Mouse (Mus musculus) limb, embryonic 15.5 days (tissue): ENCODE measurements around the gene Slc26a8. TPM values are rescaled to one million over a fixed set of nuclear protein-coding genes. Genes with fewer than 3 reads are reported as not detected.

ENCODE experiments used
- ATAC-seq: fragments of 200-750 bp; cut with Nextera tagmentation; 2 replicates; pipeline ENCODE4 v1.8.0; 2017; ENCODE audit warnings: low read depth, moderate TSS enrichment; ENCODE audit not compliant: insufficient number of reproducible peaks, low FRiP score, low TSS enrichment
- H3K27ac ChIP-seq: fragments of 300-500 bp; sonication (generic); 2 replicates; pipeline ENCODE4 v1.5.1; 2015; ENCODE audit warnings: moderate library complexity, mild to moderate bottlenecking, inconsistent platforms
- H3K27me3 ChIP-seq: fragments of 300-500 bp; sonication (generic); 2 replicates; pipeline ENCODE4 v1.6.1; 2015; ENCODE audit warnings: inconsistent platforms
- H3K36me3 ChIP-seq: fragments of 300-500 bp; sonication (generic); 2 replicates; pipeline ENCODE4 v1.6.1; 2015; ENCODE audit warnings: inconsistent platforms
- H3K4me1 ChIP-seq: fragments of 300-500 bp; sonication (generic); 2 replicates; pipeline ENCODE4 v1.6.1; 2015; ENCODE audit warnings: inconsistent platforms
- H3K4me2 ChIP-seq: fragments of 300-500 bp; sonication (generic); 2 replicates; pipeline ENCODE4 v1.6.1; 2015; ENCODE audit warnings: mild to moderate bottlenecking, inconsistent platforms
- H3K4me3 ChIP-seq: fragments of 300-500 bp; sonication (generic); 2 replicates; pipeline ENCODE4 v1.5.1; 2015; ENCODE audit warnings: mild to moderate bottlenecking, inconsistent platforms
- H3K9ac ChIP-seq: fragments of 300-500 bp; sonication (generic); 2 replicates; pipeline ENCODE4 v1.6.1; 2015; ENCODE audit warnings: inconsistent platforms
- H3K9me3 ChIP-seq: fragments of 300-500 bp; sonication (generic); 2 replicates; pipeline ENCODE4 v1.6.1; 2016; ENCODE audit warnings: inconsistent platforms
- WGBS: fragments of 180-500 bp; shearing (Covaris S2); methylation state at CpG from one replicate; pipeline ENCODE4 v1.1.7; 2015; 5-methylcytosine and 5-hydroxymethylcytosine counted together
- polyA plus RNA-seq: library from polyadenylated mRNA; unstranded; fragments of >200 nt; fragmentation: Nextera tagmentation; extraction: Ambion mirVana; gene quantifications from 2 replicates; pipeline ENCODE4 v1.2.1, GENCODE M21; 2015

Gene Slc26a8
- polyA plus RNA-seq, 1 experiment from 2014 or later, result 0.60 TPM

- ATAC-seq, result no peak
- no peak overlapping the region for H3K4me3 ChIP-seq
- WGBS, result 64% methylated on average over 13 of the region's 13 CpGs
- H3K4me1 ChIP-seq, result peaks cover 40% of the 10 kb centered on the region
- H3K4me2 ChIP-seq, result no peak overlapping the region
- H3K27ac ChIP-seq, result 0 out of 2 replicates have a peak overlapping the region, but pooled peaks have one; percentile 5
- H3K36me3 ChIP-seq, result no peaks in the 10 kb centered on the region
- no peaks in the 10 kb centered on the region for H3K27me3 ChIP-seq
- no peaks in the 10 kb centered on the region for H3K9me3 ChIP-seq
- H3K9ac ChIP-seq, result no peak overlapping the region
These were observed 7.5 kb upstream of the Slc26a8 start for GRCm38 (mm10) chr17:28697290-28698195.

GRCm38 (mm10) chr17:28696641-28697040 is 6.6 kb upstream of the Slc26a8 start:
- Histone ChIP-seq H3K4me2 (no peak overlapping the region), H3K9me3 (no peaks in the 10 kb centered on the region), H3K27ac (no peak overlapping the region), H3K9ac (no peak overlapping the region), H3K4me1 (peaks cover 38% of the 10 kb centered on the region), H3K27me3 (no peaks in the 10 kb centered on the region), H3K36me3 (no peaks in the 10 kb centered on the region), H3K4me3 (no peak overlapping the region)
- no peak for ATAC-seq
- WGBS, result 39% methylated on average over 2 of the region's 2 CpGs

- Histone ChIP-seq H3K9me3 (no peaks in the 10 kb centered on the region), H3K36me3 (no peaks in the 10 kb centered on the region), H3K27ac (no peak overlapping the region), H3K4me3 (no peak overlapping the region), H3K9ac (no peak overlapping the region), H3K27me3 (no peaks in the 10 kb centered on the region), H3K4me2 (no peak overlapping the region), H3K4me1 (peaks cover 47% of the 10 kb centered on the region)
- no peak for ATAC-seq
- 62% methylated on average over 4 of the region's 4 CpGs for WGBS
These were observed 4.8 kb upstream of the Slc26a8 start for GRCm38 (mm10) chr17:28694832-28695231.

DNA sequence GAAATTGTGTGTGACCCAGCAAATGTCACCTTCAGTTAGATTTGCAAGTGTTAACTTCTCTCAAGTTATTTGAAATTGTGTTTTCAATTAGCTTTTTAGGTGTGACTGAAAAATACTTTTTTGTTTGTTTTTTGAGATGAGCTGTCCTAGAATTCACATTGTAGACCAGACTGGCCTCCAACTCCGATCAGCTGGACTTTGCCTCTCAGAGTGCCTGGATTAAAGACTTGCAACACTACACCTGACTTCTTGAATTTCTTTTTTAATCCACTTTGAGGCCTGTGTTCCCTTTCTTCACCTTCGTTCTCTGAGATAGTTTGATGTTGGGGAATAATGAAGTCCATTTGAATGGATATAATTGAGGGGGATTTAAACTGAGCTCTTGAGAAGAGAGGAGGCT is 4.0 kb upstream of the Slc26a8 start:
- 71% methylated on average over 2 of the region's 2 CpGs for WGBS
- ATAC-seq, result no peak

GRCm38 (mm10) chr17:28693086-28693485 is 3.1 kb upstream of the Slc26a8 start:
- Histone ChIP-seq H3K27ac (no peak overlapping the region), H3K4me1 (peaks cover 50% of the 10 kb centered on the region), H3K36me3 (no peaks in the 10 kb centered on the region), H3K27me3 (peaks cover 7% of the 10 kb centered on the region), H3K9me3 (no peaks in the 10 kb centered on the region), H3K4me2 (peak overlapping the region; percentile 67), H3K4me3 (peak overlapping the region; percentile 98), H3K9ac (peak overlapping the region; percentile 97; the same call in 1 of the 2 replicates)
- no peak for ATAC-seq
- WGBS, result 31% methylated on average over 3 of the region's 3 CpGs

More for the DNA sequence above, 4.0 kb upstream of the Slc26a8 start:
- Histone ChIP-seq H3K9ac (no peak overlapping the region), H3K27ac (no peak overlapping the region), H3K4me2 (no peak overlapping the region), H3K9me3 (no peaks in the 10 kb centered on the region), H3K4me1 (peaks cover 54% of the 10 kb centered on the region), H3K27me3 (peaks cover 3% of the 10 kb centered on the region; the same call in 1 of the 2 replicates), H3K36me3 (no peaks in the 10 kb centered on the region), H3K4me3 (no peak overlapping the region)

DNA sequence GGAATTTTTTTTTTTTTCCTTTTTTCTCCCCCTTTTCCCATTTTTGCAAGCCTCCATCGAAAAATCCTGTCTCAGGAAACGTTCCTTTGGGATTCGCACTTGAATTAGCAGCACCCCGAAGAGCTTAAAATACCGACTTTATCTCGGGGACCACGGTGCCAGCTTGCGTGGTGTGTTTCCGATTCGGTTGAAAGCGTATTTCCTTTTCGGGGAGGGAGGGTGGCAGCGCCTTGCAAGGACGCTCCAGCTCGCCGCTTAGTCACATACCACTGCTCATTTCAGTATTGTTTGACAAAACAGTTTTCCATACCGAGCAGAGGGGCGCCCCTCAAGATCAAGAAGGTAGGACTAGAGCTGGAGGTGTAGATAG is 2.3 kb upstream of the Slc26a8 start:
- Histone ChIP-seq H3K4me1 (peaks cover 43% of the 10 kb centered on the region), H3K9me3 (no peaks in the 10 kb centered on the region), H3K4me2 (peak overlapping the region; percentile 67), H3K36me3 (no peaks in the 10 kb centered on the region), H3K27me3 (peaks cover 7% of the 10 kb centered on the region), H3K9ac (peak overlapping the region; percentile 97), H3K27ac (peak overlapping the region; percentile 96), H3K4me3 (peak overlapping the region; percentile 98)
- no peak for ATAC-seq
- WGBS, result 0% methylated on average over 18 of the region's 18 CpGs

- peaks cover 39% of the 10 kb centered on the region for H3K4me1 ChIP-seq
- H3K4me2 ChIP-seq, result peak overlapping the region; percentile 67
These were observed 1.8 kb upstream of the Slc26a8 start for GRCm38 (mm10) chr17:28691687-28692340.

GRCm38 (mm10) chr17:28690776-28691686 is 998 bp upstream of the Slc26a8 start, which contains the start of gene Mapk14:
Mapk14 (plus strand) TSS chr17:28691329.
- H3K9ac ChIP-seq, result peak within 1 kb of the TSS; percentile 97
- no peaks in the 10 kb centered on the region for H3K9me3 ChIP-seq
- no peaks in the 10 kb centered on the region for H3K36me3 ChIP-seq
- peak; percentile 93 for ATAC-seq
- H3K27ac ChIP-seq, result peak within 1 kb of the TSS; percentile 96
- peaks cover 7% of the 10 kb centered on the region for H3K27me3 ChIP-seq
- peaks cover 33% of the 10 kb centered on the region for H3K4me1 ChIP-seq
- peak within 1 kb of the TSS; percentile 98 for H3K4me3 ChIP-seq
- under 1% methylated on average over 85 of the region's 86 CpGs for WGBS
- peak within 1 kb of the TSS; percentile 67 for H3K4me2 ChIP-seq

More at GRCm38 (mm10) chr17:28691687-28692340, 1.8 kb upstream of the Slc26a8 start:
- Histone ChIP-seq H3K9ac (peak overlapping the region; percentile 97), H3K36me3 (no peaks in the 10 kb centered on the region), H3K27me3 (peaks cover 7% of the 10 kb centered on the region), H3K4me3 (peak overlapping the region; percentile 98), H3K27ac (peak overlapping the region; percentile 96), H3K9me3 (no peaks in the 10 kb centered on the region)
- ATAC-seq, result peak; percentile 42
- WGBS, result under 1% methylated on average over 53 of the region's 53 CpGs

DNA sequence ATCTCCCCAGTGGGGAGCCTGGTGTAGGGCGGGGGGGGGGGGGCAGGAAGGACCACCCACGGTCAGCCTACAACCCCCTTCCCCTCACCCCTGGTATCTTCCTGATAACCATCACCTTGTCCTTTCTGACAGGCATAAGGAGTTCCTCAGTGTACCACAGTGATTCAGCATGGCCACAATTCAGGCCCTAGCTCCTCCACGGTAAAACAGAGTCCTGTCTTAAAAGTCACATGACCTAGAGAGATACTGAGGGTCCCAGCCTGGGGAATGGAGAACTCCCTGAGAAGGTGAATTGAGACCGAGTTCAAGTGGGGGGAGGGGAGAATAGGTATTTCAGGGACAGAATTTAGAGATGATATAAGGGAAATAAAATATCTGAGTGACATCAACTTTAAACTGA is 2.7 kb downstream of the Slc26a8 start:
- ATAC-seq, result no peak
- Histone ChIP-seq H3K9me3 (no peaks in the 10 kb centered on the region), H3K27ac (no peak overlapping the region), H3K4me2 (no peak overlapping the region), H3K4me3 (no peak overlapping the region), H3K36me3 (no peaks in the 10 kb centered on the region), H3K27me3 (peaks cover 7% of the 10 kb centered on the region), H3K4me1 (peaks cover 16% of the 10 kb centered on the region), H3K9ac (no peak overlapping the region)
- 50% methylated on average over 4 of the region's 4 CpGs for WGBS

DNA sequence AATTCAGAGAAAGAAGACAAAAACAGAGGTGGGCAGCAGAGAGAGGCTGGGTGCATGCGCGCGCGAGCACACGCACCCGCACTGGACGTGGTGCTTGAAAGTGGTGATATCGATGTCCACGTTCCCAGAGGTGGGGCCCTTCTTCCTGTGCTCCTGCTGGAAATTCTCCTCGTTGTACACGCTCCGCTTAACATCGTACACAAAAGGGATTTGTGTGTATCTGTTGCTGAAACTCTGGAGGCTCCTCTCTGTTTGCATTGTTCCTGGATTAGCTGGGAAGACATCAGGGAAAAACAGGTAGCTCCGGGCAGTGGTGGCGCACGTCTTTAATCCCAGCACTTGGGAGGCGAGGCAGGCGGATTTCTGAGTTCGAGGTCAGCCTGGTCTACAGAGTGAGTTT is 5.4 kb downstream of the Slc26a8 start:
- H3K9ac ChIP-seq, result no peak overlapping the region
- ATAC-seq, result no peak
- no peak overlapping the region for H3K4me2 ChIP-seq
- 88% methylated on average over 19 of the region's 19 CpGs for WGBS
- peaks cover 6% of the 10 kb centered on the region for H3K27me3 ChIP-seq
- H3K36me3 ChIP-seq, result no peaks in the 10 kb centered on the region
- H3K4me1 ChIP-seq, result peaks cover 6% of the 10 kb centered on the region
- no peaks in the 10 kb centered on the region for H3K9me3 ChIP-seq
- H3K27ac ChIP-seq, result no peak overlapping the region
- H3K4me3 ChIP-seq, result no peak overlapping the region

DNA sequence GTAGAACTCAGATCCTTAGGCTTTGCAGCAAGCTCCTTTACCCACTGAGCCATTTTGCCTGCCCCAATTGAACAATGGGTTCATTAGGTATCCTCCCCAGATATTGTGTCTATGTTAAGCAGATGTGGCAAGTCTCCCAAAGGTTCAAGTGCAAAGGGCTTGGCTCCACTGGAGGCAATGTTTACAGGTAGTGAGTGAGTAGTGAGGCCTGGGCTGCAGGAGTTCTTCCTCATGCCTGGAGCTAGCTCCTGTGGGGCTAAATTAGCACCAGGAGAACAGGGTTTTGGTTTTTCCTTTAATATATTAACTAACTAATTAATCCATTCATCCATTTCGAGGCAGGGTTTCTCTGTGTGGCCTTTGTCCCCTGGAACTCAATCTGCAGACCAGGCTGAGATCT is 6.4 kb downstream of the Slc26a8 start:
- Histone ChIP-seq H3K4me3 (no peak overlapping the region), H3K27ac (no peak overlapping the region), H3K9me3 (no peaks in the 10 kb centered on the region), H3K27me3 (peaks cover 4% of the 10 kb centered on the region; the same call in 1 of the 2 replicates), H3K4me1 (no peaks in the 10 kb centered on the region), H3K9ac (no peak overlapping the region), H3K4me2 (no peak overlapping the region), H3K36me3 (no peaks in the 10 kb centered on the region)
- ATAC-seq, result no peak
- WGBS, result 53% methylated on average over 1 of the region's 1 CpGs
